Mouse (Mus musculus) hindbrain, embryonic 11.5 days (tissue): ENCODE results near the gene Cpne6. TPM values are rescaled to one million over a fixed set of nuclear protein-coding genes. Genes with fewer than 3 reads are reported as not detected.
A peak's percentile ranks its signal among the peaks of the same experiment; 100 is the strongest.

ENCODE experiments used
- ATAC-seq: fragments of 200-750 bp; cut with Nextera tagmentation; 2 replicates; pipeline ENCODE4 v1.8.0; 2017; ENCODE audit warnings: mild to moderate bottlenecking, moderate TSS enrichment, moderate library complexity; ENCODE audit not compliant: low FRiP score
- DNase-seq: peaks from one replicate; pipeline ENCODE4 v3.0.0-alpha.2; 2015; ENCODE audit warnings: low spot score
- H3K27ac ChIP-seq: fragments of 300-500 bp; sonication (generic); 2 replicates; pipeline ENCODE4 v1.5.1; 2014; ENCODE audit warnings: mild to moderate bottlenecking, low read depth, low read length
- H3K27me3 ChIP-seq: fragments of 300-500 bp; sonication (generic); 2 replicates; pipeline ENCODE4 v1.6.1; 2014; ENCODE audit warnings: mild to moderate bottlenecking, low read length, moderate library complexity, mixed read lengths; ENCODE audit not compliant: control insufficient read depth, insufficient read depth
- H3K36me3 ChIP-seq: fragments of 300-500 bp; sonication (generic); 2 replicates; pipeline ENCODE4 v1.6.1; 2014; ENCODE audit warnings: mild to moderate bottlenecking, low read length, moderate library complexity, mixed read lengths; ENCODE audit not compliant: control insufficient read depth, insufficient read depth
- H3K4me1 ChIP-seq: fragments of 300-500 bp; sonication (generic); replicated peaks from 2 replicates; pipeline ENCODE4 v1.6.1; 2014; ENCODE audit warnings: low read length, mixed read lengths; ENCODE audit not compliant: control insufficient read depth, insufficient read depth
- H3K4me2 ChIP-seq: fragments of 300-500 bp; sonication (generic); replicated peaks from 2 replicates; pipeline ENCODE4 v1.6.1; 2014; ENCODE audit warnings: mild to moderate bottlenecking, low read depth, low read length
- H3K4me3 ChIP-seq: fragments of 300-500 bp; sonication (generic); 2 replicates; pipeline ENCODE4 v1.5.1; 2014; ENCODE audit warnings: low read depth, low read length
- H3K9ac ChIP-seq: fragments of 300-500 bp; sonication (generic); 2 replicates; pipeline ENCODE4 v1.6.1; 2014; ENCODE audit warnings: low read depth, low read length
- H3K9me3 ChIP-seq: fragments of 300-500 bp; sonication (generic); 2 replicates; pipeline ENCODE4 v1.6.1; 2016; ENCODE audit warnings: low read length; ENCODE audit not compliant: control insufficient read depth
- WGBS: fragments of 180-500 bp; shearing (Covaris S2); extraction: QIAGEN DNeasy Blood & Tissue Kit; methylation state at CpG from one replicate; pipeline ENCODE4 v1.1.7; 2014; 5-methylcytosine and 5-hydroxymethylcytosine counted together
- polyA plus RNA-seq: library from polyadenylated mRNA; unstranded; fragments of >200 nt; fragmentation: Nextera tagmentation; extraction: Ambion mirVana; gene quantifications from 2 replicates; pipeline ENCODE4 v1.2.1, GENCODE M21; 2014

The Cpne6 gene
- polyA plus RNA-seq, 1 experiment from 2014 or later: 1.3 TPM

DNA sequence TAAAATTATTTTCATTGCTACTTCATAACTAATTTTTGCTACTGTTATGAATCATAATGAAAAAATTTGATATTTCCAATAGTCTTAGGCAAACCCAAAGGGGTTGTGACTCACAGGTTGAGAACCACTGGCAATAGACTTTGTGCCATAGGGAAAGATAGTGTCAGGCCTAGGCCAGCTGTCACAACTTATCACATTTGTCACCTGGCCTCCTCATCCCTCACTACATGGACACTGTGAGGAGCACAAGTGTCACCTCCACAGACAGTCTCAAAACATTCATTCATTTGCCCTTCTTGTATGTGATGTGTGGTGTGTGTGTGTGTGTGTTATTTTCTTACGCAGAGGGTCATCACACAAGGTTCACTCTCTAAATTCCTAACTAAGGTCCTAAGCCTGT lies 32.8 kb upstream of the Cpne6 start:
- no peak for DNase-seq
- H3K9ac ChIP-seq: no peak overlapping the region
- no peak for ATAC-seq
- no peaks in the 10 kb centered on the region for H3K9me3 ChIP-seq
- no peaks in the 10 kb centered on the region for H3K4me1 ChIP-seq
- H3K4me3 ChIP-seq: no peak overlapping the region
- 96% methylated on average over 1 of the region's 1 CpGs for WGBS
- H3K27ac ChIP-seq: no peak overlapping the region
- H3K27me3 ChIP-seq: no peaks in the 10 kb centered on the region
- no peaks in the 10 kb centered on the region for H3K36me3 ChIP-seq
- no peak overlapping the region for H3K4me2 ChIP-seq

DNA sequence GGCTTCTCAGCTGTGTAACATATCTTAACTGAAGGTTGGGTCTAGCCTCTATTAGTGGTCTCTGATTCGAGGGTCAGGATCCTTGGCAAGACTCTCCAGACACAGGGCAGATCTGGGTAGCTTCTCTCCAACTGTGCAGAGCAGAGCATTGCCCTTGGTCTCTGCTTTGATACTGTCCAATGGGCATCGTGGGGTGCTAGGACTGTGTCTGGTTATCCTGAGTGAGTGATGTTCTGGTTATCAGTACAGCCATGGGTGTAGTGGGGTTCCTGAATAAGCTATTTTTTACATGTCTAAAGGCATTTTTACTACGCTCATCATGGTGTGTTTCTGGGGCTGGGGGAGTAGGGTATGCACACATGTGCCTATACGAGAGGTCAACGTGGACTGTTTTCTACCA lies 32.4 kb upstream of the Cpne6 start:
- Histone ChIP-seq H3K27ac (no peak overlapping the region), H3K27me3 (no peaks in the 10 kb centered on the region), H3K4me1 (no peaks in the 10 kb centered on the region), H3K9ac (no peak overlapping the region), H3K9me3 (no peaks in the 10 kb centered on the region), H3K4me2 (no peak overlapping the region), H3K36me3 (no peaks in the 10 kb centered on the region), H3K4me3 (no peak overlapping the region)
- DNase-seq (no peak), ATAC-seq (no peak)
- 91% methylated on average over 5 of the region's 5 CpGs for WGBS

DNA sequence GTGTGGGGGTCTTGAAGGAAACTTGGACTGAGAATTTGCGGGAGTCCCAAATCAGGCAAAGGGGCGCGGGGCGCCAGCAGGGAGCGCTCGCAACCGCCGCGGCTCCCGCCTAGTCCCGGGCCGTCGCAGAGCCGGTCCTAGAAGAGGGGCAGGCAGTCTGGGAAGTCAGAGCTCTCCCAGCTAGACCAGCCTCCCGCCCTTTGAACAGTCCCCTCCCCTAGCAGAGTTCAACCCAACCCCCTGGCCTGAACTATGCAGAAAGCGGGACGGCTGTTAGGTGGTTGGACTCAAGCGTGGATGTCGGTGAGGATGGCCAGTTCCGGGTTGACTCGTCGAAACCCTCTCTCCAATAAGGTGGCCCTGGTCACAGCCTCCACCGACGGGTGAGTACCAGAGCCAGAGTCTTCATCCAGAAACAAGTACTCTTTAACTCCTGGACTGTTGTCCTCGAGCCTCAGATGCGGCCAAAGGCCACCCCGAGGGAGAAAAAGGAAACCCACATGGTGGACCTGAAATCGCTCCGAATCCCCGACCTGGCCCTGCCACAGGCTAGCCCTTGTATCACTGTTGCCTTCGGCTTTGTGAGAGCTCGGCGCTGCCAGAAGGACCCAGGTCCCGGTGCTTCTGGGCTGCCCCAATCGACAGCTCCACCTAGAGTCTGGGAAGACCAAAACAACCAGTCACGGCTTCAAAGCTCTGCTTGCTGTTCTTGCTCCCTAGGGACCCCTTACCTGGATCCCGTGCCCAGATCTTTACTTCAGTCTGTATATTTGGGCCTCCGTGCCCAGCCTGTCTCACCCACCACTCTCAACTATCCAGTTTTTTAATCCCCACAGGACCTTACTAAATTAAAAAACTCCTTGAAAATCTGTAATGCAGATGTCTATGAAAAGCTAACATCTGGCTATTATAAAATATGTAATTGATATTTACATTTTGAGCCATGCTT lies 31.3 kb upstream of the Cpne6 start, which contains the start of gene Dhrs4:
TSS of gene Dhrs4 (plus strand) at position 108 of the 949 bp plus-strand sequence.
- H3K9me3 ChIP-seq: no peaks in the 10 kb centered on the region
- 1% methylated on average over 38 of the region's 38 CpGs for WGBS
- peak within 1 kb of the TSS; percentile 58 for H3K4me2 ChIP-seq
- H3K4me3 ChIP-seq: peak within 1 kb of the TSS; percentile 54
- H3K27ac ChIP-seq: peak within 1 kb of the TSS; percentile 68; the same call in 1 of the 2 replicates
- no peaks in the 10 kb centered on the region for H3K36me3 ChIP-seq
- H3K9ac ChIP-seq: peak within 1 kb of the TSS; percentile 80
- ATAC-seq: peak; percentile 95
- peak; percentile 81 for DNase-seq
- H3K27me3 ChIP-seq: no peaks in the 10 kb centered on the region
- H3K4me1 ChIP-seq: no peaks in the 10 kb centered on the region

GRCm38 (mm10) chr14:55479629-55480028 lies 30.6 kb upstream of the Cpne6 start:
- Histone ChIP-seq H3K9ac (no peak overlapping the region), H3K27ac (no peak overlapping the region), H3K9me3 (no peaks in the 10 kb centered on the region), H3K36me3 (no peaks in the 10 kb centered on the region), H3K4me3 (no peak overlapping the region), H3K4me2 (no peak overlapping the region), H3K4me1 (no peaks in the 10 kb centered on the region), H3K27me3 (no peaks in the 10 kb centered on the region)
- ATAC-seq: no peak
- DNase-seq: no peak
- 96% methylated on average over 10 of the region's 10 CpGs for WGBS

DNA sequence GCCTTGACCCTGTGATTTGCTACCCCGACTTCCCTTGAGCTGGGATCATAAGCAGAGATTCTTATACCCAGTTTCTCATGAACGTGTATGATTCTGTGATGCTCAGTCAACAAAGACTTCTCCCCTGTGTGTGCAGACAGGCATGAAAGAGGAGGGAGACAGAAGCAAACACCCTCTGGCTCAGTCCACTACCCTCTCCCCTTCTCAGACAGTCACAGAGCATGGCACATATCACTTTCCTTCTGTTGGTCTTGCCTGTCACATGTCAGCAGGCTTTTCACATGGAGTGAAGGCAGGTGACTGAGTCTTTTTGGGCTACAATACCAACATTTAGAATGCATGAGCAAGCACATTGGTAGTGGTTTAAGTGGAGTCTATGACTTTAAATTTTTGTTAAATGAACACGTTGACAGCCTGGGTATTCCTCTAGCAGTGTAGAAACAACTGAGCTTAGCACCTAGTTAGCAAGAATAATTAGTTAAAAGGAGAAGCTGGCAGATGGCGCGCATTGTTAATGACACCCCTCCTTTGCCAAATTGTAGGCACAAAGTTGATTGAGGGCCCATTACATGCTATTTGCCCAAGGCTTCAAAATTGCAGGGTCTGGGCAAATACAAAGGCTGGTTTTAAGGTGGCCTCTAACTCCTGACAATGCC lies 25.7 kb upstream of the Cpne6 start:
- Histone ChIP-seq H3K9me3 (no peaks in the 10 kb centered on the region), H3K27me3 (no peaks in the 10 kb centered on the region), H3K27ac (no peak overlapping the region), H3K36me3 (no peaks in the 10 kb centered on the region), H3K9ac (no peak overlapping the region), H3K4me3 (no peak overlapping the region), H3K4me2 (no peak overlapping the region), H3K4me1 (no peaks in the 10 kb centered on the region)
- DNase-seq (no peak), ATAC-seq (no peak)
- 80% methylated on average over 5 of the region's 5 CpGs for WGBS

DNA sequence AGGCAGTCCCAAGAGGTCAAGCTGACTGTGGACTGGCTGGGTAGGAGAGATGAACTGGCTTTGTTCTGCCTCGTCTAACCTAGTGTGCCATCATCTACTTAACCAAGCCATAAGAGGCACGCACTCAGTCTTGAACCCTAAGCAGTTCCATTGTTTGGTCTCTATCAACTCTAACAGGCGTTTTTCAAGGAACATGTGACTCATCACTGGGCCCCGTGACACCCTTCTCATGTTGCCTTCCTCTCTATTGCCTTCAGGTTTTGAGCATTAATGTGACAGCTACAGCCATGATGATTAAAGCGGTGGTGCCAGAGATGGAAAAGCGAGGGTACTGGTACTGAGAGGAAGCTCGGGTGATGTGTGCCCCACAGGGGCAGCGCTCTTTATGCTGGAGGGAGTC lies 23.4 kb upstream of the Cpne6 start:
- H3K9ac ChIP-seq: no peak overlapping the region
- no peaks in the 10 kb centered on the region for H3K27me3 ChIP-seq
- H3K36me3 ChIP-seq: no peaks in the 10 kb centered on the region
- no peak overlapping the region for H3K4me3 ChIP-seq
- no peak overlapping the region for H3K4me2 ChIP-seq
- no peak overlapping the region for H3K27ac ChIP-seq
- H3K9me3 ChIP-seq: no peaks in the 10 kb centered on the region
- DNase-seq: no peak
- ATAC-seq: no peak
- H3K4me1 ChIP-seq: no peaks in the 10 kb centered on the region
- 83% methylated on average over 8 of the region's 8 CpGs for WGBS

DNA sequence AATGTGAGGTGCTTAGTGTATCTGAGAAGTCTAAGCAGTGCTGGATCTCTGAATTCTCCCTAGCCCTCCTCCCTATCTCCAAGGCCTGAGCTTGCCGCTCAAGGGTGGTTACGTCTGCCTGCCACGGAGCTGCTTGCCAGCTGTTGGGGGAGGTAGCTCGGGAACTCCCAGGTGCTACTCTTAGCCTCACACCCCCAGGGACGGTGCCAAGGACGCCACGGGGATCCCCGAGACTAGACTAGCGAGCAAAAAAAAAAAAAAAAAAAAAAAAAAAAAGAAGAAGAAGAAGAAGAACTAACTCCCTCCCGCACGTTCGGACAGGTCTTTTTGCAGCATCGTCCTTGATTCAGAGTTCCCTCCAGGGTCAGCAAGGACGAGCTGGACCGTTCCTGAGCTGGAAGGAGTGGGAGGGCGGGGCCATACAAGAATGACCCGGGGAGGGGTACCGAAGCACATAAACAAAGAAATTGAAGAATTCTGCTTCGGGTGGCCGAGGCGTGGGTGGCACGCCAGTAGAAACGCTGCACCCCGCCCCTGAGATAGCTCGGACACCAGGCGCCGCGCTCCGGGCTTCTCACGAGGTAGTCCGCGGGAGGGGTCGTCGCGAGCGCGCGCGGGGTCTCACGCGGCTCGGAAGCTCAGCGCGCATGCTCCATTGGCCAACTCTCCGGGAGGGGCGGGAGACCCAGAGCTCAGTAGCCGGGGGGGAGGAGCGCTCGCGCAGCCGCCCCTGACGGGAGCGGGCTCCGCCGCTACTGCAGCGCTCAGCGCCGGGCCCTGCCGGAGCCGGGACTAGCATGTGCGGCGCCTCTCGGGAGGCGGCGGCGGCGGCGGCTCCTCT lies 19.7 kb upstream of the Cpne6 start, which contains the start of gene Carmil3:
TSS of gene Carmil3 (plus strand) at position 291 of the 841 bp plus-strand sequence.
- peak; percentile 85 for DNase-seq
- Histone ChIP-seq H3K27ac (peak within 1 kb of the TSS; percentile 89), H3K9me3 (no peaks in the 10 kb centered on the region), H3K4me2 (peak within 1 kb of the TSS; percentile 89), H3K4me3 (peak within 1 kb of the TSS; percentile 81), H3K9ac (peak within 1 kb of the TSS; percentile 88), H3K4me1 (no peaks in the 10 kb centered on the region), H3K36me3 (no peaks in the 10 kb centered on the region; the same call in 1 of the 2 replicates), H3K27me3 (no peaks in the 10 kb centered on the region)
- peak; percentile 91 for ATAC-seq
- under 1% methylated on average over 60 of the region's 68 CpGs for WGBS

GRCm38 (mm10) chr14:55491291-55491833 lies 18.9 kb upstream of the Cpne6 start:
- Histone ChIP-seq H3K36me3 (no peaks in the 10 kb centered on the region; the same call in 1 of the 2 replicates), H3K9me3 (no peaks in the 10 kb centered on the region), H3K9ac (peak overlapping the region; percentile 88), H3K27me3 (no peaks in the 10 kb centered on the region), H3K27ac (peak overlapping the region; percentile 89), H3K4me3 (peak overlapping the region; percentile 81), H3K4me2 (peak overlapping the region; percentile 89), H3K4me1 (no peaks in the 10 kb centered on the region)
- DNase-seq: peak; percentile 83
- peak; percentile 85 for ATAC-seq
- under 1% methylated on average over 29 of the region's 30 CpGs for WGBS
